Mouse (Mus musculus): ENCODE measurements around the gene Slc39a10.

GRCm38 (mm10) chr1:46921630-46922029 is 29.0 kb upstream of the Slc39a10 start:
- no peak for TF ChIP-seq TCF12 (IDR thresholded peaks at IDR 0.05; ENCODE audit: low read depth, low read length)
- no peak for TF ChIP-seq NELFE (IDR thresholded peaks at IDR 0.05; ENCODE audit: low read depth, low read length)
